Mouse (Mus musculus): ENCODE measurements at regions not wholly inside any gene's neighbourhood (a gene's known extent, or its start where the extent isn't known, plus 50 kb on each side); places are given as distances from the start of the nearest gene placed in this dataset.

DNA sequence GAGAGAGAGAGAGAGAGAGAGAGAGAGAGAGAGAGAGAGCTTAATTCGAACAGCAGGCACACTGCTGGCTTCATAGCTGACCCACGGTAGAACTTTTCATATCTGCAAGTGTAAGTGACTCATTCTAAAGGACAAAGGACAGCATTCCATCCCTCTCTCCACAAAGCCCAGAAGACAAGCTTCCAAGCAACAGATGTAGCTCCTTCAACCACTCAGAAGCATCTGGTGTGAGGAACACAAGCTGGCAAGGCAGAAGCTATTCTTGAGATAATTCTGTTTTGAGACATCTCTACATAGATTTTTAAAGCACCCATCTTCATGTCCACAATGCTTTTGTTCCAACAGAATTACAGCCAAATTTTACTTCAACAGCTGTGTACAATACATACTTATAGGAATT, 294.2 kb upstream of the Gria1 start:
- no peak for DNase-seq

DNA sequence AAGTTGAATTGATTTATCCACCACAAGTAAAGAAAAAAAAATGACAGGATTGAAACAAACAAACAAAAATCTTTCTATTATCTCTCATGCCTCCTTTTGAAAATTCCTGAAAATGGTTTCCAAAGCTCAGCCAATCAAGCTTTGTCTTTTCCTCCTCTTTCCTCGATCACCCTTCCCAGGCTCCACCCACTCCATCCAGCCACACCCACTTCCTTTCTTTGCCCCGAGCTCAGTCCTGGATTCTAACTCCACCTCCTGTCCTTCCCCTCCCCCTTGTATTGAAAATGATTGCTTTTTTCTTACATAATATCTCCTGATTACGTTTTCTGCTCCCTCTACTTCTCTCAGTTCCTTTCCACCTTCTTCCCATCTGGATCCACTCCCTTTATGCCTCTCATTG, 286.0 kb upstream of the Gria1 start:
- DNase-seq: no peak

DNA sequence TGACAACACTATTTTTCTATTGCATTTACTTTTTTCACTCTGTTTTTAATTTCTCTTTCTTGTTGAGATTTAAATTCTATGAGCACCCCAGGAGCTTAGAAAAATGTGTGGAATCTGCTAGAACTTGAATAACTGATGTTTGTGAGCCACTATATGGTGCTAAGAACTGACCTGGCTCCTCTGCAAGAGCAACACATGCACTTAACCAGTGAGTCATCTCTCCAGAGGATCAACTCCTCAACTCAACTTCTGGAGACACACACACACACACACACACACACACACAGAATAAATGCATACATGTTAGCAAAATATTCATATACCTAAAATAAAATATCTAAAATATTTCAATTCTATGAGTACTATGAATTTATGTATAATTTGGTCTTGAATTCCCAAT, 285.0 kb upstream of the Gria1 start:
- DNase-seq: no peak

DNA sequence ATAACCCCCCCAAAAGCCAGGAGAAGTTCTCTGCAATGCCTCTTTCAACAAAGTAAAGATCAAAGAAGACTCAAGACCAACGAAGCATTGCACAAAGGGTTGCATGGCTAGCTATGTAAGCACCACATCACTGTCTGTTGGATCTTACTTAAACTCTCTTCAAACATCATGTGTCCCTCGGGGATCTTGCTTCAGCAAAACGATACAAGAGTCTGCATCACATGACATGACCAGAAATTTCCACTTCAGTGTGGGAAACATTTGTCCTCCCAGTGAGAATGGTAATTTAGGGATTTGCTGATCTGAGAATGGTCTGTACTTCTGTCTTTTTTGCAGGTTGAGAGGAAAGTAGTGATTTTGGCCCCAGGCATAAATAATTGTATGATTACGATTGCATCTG, 283.6 kb upstream of the Gria1 start:
- no peak for DNase-seq

DNA sequence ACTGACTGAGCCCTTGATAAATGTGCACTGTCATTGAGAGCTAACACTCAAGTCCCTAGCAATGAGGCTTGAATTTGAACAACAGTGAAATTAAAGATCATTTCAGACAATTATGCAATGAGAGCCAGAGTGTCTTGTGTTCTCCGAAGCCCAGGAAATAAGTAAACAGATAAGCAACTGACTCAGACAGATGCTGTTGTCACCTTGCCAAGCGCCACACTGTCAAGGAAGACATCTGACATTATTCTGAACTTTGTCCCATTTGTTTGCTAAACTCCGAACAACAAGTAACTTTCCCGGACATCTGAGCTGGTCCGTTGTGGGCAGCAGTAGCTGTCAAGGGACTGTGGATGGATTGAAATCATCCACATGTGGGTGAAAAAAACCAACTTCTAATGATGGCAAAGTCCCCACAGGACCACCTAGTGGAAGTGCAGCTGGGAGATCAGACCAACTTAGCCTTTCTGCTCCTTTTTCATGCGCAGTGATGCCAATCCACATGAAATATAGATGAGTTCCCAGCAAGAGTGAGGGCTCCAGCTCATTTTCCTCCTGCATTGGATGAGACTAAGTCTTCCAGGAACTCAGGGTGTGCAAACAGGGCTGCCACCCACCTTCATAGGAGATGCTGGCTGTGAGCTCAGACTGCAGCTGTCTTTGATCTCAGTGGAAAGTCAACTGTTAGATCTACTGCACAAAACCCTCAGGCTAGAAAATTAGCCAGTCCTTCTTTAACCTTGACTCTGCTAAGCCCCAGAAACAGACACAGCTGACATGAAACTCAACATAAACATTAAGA, 282.8 kb upstream of the Gria1 start:
- DNase-seq: no peak

DNA sequence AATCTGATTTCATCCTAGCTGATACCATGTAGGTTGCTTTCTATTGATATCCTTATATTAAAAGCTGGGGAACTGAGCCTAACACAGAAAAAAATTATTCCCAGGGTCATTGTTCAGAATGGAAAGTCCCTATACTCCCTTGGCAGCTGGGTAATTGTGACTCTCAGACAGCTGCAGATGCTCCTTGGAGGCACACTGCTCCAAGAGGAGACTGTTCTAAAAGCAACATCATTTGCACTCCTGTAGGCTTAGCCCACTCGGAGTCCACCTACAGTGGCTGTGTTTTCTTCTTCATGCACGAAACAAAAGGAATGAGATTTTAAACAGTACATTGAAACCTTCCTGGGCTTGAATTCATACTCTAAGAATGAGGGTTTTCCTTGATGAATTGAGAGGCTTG, 269.3 kb upstream of the Gria1 start:
- no peak for DNase-seq

DNA sequence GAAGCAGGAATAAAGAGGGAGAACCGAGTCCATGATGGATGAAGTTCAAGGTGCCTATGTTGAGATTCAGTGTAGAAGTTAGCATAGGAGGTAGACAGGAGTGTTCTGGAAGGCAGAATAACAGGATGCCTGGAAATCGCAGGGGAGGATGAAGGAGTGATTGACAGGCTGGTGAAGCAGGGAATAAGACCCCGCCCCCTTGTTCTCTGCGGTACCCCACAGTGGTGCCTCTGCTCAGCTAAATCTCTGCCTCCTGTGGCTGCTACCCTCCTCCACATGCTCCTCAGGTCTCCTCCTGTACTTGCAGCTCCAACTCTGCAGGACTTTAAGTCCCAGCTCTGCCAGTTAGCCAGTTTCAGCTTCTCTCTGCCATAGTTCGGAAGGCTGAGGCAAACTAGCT, 261.2 kb upstream of the Gria1 start:
- DNase-seq: no peak

DNA sequence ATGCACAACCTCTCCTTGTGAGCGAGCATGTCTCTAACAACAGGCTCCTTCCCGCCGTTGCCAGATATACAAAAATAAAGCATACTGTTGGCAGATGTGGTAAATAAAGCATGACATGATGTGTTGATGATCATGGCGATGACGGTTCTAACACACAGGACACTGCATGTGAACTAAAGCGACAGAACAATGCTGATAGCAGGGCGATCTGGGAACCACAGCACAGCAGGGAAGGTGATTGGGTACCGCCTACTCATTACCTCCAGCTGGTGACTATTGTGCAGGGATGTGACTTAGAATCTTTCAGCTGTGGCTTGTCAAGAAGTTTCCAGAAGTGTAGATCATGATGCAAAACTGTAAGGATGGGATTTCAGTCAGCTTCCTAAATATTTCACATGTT, 260.5 kb upstream of the Gria1 start:
- no peak for DNase-seq

DNA sequence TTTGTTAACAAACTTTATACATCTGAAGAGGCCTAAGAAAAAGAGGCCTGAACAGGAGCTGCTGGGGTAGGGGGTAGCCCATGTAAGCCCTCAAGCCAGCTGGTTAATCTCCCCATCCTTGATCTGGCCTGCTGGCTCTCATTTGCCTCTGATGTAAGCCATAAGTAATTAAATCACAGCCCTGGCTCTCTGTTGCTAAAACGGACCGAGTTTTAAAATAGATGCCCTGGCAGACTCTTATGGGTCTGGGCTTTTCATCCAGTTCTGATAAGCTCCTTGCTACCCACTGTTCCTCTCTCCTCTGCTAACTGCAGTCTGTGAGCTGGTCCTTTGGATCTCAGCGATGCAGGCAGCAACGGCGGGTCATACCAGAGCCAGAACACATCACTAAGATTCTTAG, 259.3 kb upstream of the Gria1 start:
- no peak for DNase-seq

DNA sequence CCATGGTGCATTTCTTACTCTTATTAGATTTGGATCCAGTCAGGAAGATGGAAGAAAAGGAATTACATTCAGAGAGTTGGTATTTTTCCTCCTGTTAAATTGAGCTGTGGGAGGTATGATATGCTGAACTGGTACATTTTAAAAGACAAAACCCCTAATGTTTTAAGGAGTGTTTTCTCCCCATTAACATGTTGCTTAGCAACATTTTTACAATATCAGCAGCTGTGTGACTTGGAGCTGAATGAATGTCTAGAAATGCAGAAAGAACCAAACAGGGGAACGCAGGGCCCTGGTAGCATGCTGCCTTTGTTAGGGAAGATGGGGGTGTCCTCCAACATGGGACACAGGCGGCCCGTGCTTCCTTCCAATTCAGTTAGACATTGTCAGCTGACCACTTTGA, 257.5 kb upstream of the Gria1 start:
- no peak for DNase-seq

DNA sequence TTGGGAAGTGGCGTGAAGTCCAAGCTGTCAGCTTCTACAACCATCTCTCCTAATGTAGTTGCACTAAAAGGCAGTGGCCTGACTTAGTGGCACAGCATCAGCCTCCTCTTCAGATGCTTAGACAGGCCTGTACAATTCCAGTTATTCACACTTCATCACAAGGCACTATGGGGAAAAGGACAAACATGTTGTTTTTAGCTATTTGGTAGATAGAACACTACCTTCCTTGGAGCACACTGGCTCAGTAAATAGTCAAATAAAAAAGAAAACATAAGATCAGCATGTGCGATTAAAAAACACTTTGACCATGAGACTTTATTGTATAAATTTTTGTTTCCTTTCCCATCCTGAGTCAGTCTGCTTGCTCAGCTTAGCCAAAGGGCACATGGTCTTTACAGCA, 250.7 kb upstream of the Gria1 start:
- DNase-seq: no peak

DNA sequence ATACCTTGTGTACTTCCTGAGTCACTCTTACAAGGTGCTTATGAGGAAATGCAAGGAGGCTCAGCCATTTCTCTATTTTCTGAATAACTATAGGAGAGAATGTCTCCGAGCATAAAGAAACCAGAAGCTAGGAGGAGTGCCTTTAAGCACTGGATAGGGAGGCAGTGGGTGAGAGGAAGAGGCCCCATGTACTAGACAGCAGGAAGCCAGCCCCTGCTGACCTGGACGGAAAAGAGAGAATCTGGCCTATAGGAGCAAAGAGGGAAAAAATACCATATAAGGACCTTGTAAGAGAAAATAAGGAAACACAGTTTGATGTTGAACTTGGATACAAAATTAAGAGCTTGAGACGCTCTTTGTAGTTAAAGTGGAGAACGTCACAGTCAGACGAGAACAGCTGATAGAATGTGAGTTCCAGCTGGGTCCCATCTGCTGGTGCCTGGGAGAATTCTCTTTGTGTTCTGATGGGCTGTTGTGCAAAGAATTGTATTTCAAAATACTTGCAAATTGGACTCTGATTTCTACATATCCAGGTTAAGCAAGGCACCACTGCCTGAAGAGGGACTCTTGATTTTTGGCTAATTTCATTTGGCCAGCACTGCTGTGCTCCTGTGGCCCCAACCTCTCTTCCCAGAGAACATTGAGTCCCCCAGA, 248.6 kb upstream of the Gria1 start:
- DNase-seq: no peak

DNA sequence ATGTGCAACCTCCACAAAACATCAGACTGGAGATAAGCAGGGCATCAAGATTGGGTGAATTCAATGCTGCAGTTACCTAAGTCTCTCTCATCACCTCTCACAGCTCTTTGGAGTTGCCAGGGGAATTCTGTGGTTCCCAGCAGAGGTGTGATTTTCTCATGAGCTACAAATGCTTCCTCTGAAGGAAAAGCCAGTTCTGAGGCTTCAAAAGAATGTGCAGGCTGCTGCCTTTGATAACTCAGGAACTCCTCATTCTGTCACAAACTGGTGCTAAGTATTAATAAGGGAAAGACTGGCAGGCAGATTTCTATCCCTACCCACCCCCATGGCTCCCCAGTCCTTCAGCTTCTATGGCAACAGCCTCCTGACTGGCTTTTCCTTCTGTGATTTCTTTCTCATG, 243.8 kb upstream of the Gria1 start:
- DNase-seq: no peak

DNA sequence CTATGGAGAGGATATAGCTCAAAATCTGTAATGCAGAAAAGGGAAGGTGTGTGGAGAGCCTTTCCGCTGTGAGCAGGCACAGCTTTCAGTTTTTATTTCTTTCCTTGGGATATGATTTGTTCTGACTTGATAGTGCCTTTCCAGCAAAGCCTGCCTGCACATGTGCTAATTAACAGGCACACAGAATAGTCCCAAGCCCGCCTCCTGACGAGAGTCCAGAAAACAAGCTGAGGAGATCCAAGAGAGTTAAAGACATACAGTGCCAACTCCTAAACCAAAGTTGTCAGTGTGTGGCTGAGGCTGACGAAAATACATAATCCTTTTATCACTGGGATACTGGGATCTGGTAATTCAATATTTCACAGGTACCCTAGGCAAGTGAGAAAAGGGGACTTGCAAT, 224.8 kb upstream of the Gria1 start:
- no peak for DNase-seq

DNA sequence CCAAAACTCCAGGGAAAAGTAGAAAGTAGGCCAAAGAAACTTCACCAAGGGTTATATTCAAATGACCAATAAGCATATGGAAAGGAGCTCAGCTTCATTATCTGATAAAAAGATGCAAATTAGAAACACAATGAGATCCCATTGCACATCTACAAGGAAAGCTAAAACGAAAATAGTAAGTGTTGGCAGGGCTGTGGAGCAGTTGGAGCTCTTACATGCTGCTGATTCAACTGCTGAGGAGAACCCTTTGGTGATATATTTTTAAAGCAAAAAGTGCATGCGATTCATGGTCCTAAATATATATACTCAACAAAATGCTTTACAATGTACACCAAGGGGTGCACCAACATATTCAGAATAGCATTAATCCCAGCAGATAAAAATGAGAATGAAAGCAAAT, 218.5 kb upstream of the Gria1 start:
- no peak for DNase-seq

DNA sequence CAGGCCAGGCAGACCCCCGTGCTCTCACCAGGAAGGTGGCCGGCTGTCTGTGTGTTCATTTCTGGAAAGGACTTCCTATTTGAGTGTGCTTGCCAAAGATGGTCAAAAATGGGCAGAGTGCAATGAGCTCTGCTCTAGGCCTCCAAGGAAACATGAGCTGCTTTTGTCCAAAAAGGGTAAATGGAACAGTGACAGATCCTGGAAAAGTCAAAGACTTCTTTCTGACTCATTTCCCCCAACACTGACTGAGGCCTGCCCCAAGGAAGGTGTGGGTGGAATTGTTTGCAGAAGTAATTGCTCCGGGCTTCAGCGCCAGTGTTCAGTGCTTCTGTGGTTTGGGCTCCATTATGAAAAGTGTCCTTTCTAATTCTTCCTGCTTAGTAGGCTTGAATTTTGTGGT, 203.9 kb upstream of the Gria1 start:
- no peak for DNase-seq

DNA sequence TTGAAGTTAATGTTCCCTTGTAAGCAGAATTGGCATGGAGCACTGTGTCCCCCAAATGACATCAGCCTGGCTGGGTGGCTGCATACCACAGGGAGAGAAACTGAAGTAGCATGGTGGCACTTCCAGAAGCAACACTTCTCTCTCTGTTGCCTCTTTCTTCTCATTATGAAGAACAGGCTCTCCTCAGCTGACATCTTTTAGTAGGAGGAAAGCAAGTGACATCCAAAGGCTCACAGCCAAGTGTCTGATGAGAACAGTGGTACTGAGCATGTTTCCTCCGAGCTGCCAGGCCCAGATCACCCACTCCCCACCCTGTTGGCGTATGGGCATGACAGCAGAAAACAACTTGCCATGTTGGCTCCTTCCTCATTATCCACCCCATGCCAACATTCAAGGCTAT, 201.0 kb upstream of the Gria1 start:
- no peak for DNase-seq

DNA sequence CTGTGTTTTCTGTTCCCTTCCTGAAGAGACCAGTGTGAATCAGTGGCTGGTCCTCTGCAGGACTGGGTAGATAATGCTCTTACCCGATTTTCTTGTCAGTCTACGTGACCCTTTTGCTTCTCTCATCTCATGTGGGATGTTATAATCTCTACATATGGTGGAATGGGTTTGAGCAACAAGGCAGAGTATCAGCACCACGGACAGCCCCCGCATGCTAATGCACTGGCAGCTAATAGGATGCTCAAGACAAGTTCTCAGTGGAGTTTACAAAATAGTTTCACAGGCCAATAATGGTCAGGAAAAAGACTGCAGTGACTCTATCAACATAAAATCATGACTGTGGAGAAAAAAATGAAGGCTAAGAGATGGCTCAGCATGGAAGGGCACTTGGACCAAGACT, 199.1 kb upstream of the Gria1 start:
- DNase-seq: no peak

DNA sequence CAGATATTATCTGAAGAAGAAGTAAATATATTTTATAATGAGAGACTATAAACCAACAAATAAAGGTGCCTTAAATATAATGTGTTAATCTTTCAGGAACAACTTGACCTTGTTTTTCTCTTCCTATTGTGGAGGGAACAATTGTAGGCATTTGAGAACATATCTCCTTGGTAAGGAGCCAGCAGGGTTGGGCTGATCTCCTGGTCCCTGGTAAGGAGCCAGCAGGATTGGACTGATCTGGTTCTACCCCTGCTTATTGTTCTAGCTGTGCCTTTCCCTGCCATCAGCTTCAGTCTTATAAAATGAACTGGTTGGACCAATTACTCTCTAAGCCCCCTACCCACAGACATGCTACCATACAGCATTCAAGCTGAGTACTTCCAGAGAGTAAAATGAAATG, 187.7 kb upstream of the Gria1 start:
- no peak for DNase-seq

DNA sequence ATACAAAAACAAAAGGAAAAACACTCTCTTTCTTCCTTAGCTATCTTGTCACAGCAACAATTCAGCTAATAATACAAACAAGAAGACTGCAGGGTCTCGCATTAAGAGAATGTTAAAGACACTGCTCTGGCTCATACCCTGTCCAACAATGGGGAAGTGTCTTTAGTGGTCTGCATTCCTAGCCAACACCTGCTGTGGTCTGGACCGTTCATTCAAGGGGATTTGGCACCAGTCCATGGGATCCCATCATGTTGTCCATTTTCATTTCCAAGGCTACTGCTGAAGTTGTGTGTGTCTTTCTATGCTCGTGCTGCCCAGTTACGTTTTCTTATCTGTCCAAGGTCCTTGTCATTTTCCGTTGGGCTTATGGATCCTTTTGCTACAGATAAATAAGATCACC, 183.7 kb upstream of the Gria1 start:
- DNase-seq: no peak

DNA sequence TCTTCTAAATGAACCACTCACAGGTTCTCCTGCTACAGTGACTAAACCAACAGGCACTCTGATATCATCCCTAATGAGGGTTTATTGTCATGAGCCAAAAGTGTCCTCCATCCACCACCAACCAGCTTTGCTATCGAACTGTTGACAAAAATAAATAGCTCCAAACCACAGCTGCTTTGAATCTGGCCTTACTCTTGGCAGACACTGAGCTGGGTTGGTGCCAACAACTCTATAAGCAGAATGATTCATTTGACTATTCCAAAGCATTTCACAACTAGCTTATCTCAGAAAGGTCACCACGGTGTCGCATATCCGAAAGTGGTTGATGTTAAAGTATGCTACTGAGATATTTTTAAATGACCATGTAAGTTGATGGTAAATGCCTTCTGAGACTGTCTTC, 148.5 kb upstream of the Gria1 start:
- DNase-seq: no peak

DNA sequence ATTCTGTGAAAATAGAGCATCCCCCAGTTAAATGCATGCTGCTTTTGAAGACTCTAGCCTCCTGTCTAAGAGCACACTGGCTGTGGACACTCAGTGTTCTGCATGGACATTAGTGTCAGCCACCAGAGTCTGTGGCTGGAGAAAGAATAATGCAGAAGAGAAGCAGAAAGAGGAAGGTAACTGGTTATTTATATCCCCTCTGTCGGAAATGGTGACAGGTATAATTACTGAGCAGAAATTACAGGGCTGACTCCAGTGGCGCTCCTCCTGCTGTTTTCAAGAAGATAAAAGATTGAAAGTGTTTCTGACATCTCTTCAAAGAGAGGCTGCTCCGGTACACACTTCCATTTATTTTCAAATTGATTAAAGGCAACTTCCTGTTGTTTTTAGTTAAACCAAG, 139.5 kb upstream of the Gria1 start:
- DNase-seq: no peak

DNA sequence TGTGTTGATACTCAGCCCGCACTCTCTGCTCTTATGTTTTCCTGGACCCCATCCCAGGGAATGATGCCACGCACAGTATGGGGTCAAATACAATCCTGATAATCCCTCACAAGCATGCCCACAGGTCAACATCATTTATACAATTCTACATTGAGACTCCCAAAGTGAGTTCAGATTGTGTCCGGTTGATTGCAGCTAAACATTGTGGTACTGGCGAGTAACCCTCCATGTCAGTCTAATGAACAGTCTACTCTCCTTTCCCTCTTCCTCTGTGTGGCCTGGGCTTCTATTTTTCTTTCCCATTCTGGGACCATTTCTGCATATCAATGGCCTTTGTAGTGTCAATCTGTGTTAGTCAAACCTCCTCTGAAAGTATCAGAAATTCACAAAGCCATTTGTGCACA, 112.6 kb upstream of the Gria1 start:
- no peak for DNase-seq

DNA sequence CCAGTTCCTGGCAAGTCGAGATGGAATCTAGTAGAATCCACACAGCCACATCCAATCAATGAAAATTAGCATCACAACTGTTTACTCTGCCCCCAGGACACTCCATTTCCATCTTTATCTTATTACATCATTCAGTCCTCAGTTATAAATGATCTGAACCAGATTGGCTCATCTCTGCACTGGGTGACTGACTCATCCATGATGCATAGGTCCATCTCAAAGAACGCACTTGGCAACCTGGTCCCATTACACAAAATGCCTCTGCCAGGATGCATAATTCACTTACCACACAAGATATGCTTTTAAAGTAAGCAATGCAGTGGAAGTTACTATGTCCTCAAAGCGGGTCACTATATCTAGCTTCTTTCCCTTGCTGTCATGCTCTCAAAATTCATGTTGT, 110.0 kb upstream of the Gria1 start:
- no peak for DNase-seq

DNA sequence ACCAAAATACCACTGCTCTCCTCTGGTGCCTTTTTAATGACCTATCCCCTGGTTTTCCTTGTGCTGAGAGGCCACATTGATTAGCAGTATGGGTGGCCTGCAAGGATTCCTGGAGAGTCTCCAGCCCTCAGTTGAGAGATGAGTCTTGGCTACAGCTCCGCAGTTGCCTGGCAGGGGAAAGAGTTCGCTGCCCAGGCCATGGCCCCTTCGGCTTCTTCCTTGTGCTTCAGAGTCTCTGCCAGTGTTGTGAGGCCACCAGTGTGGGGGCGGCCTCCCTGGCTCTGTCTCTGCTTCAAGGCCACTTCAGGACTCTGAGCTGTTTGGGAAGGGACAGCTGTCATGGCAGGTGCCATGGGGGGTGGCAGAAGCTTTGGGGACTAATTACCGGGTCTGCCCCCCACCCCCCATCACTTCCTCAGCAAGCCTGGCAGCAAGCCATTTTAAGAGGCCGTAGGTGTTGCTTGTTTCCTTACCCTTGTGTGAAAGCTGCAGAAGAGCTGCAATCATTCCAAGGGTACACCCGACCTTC, 85.8 kb upstream of the Gria1 start:
- peak; percentile 3 to 12 for DNase-seq

Measured in cerebellum, postnatal 36 days (tissue).